Mouse (Mus musculus) naive thymus-derived CD4-positive, alpha-beta T cell, adult 2 months (primary cell): ENCODE measurements around the gene Trp53rka.

Experiments used
- DNase-seq: peaks from one replicate; pipeline ENCODE4 v3.0.0-alpha.2; 2011; ENCODE audit warnings: low read depth

The Trp53rka gene

GRCm38 (mm10) chr2:165485826-165486225 is 7.3 kb downstream of the Trp53rka start:
- DNase-seq, result no peak

- DNase-seq, result no peak
Observed at GRCm38 (mm10) chr2:165484152-165484551, 9.0 kb downstream of the Trp53rka start.

DNA sequence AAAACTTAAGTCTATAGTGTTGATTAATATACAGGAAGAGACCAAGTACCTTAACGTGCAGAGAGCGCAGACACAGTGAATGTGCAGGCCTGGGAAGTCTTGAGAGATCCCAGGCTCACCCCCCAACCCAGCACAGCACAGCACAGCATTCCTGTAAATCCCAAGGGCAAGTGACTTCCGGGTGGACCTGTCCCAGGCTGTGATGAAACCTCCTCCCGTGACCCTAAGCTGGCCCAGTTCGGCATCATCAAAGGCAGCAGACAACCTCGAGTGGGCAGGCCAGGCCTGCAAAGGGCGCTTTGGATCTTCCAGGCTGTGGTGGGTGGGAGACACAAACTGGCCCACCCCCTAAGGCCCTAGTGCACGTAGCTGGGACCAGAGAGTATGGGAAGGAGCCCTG is 11.1 kb downstream of the Trp53rka start:
- no peak for DNase-seq

- no peak for DNase-seq
Observed at GRCm38 (mm10) chr2:165475850-165476249, 17.3 kb downstream of the Trp53rka start.

- DNase-seq, result no peak
Observed at GRCm38 (mm10) chr2:165475412-165475811, 17.7 kb downstream of the Trp53rka start.

- DNase-seq, result no peak
Observed at GRCm38 (mm10) chr2:165473003-165473402, 20.1 kb downstream of the Trp53rka start, which contains the start of gene Slc13a3. Gene Slc13a3 (minus strand): TSS chr2:165473230.

DNA sequence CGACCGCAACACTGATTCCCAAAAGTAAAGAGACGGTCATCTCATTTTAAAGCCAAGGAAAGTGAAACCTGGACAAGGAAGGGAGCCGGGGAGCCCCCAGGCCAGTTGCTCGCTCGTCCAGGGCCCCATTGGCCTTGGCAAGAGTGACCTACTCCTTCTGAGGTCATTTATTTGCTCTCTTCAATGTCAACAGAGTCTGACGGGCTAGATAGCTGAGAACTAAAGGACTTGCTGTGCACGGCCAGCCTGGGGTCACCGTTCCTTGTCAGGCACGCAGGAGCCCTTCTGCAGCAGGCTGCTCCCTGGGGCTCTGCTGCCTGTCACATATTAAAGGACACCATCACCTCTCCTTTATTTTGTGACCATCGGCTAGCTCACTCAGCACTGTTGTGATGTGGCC is 21.2 kb downstream of the Trp53rka start:
- DNase-seq, result no peak

GRCm38 (mm10) chr2:165470167-165470566 is 23.0 kb downstream of the Trp53rka start:
- peak; percentile 52 for DNase-seq

GRCm38 (mm10) chr2:165467824-165468452 is 25.2 kb downstream of the Trp53rka start:
- DNase-seq, result no peak

DNA sequence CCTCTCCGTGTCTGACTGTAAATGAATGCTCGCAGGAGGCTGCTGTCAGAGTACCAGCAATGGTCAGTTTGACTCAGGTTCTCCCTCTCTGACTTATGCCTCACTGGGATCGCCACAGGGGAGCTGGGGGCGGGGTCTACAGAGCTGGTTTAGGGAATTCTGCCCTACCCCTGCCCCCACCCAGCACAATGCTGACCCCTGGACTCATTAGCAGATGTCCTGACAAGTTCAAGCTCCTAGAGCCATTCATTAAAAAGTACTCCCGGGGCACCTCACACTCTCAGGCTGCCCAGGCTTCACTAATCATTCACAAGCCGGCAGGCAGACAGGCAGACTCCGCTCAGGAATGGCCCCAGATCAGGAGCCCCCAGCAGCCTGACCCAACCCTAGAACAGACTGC is 33.5 kb downstream of the Trp53rka start:
- DNase-seq, result no peak

DNA sequence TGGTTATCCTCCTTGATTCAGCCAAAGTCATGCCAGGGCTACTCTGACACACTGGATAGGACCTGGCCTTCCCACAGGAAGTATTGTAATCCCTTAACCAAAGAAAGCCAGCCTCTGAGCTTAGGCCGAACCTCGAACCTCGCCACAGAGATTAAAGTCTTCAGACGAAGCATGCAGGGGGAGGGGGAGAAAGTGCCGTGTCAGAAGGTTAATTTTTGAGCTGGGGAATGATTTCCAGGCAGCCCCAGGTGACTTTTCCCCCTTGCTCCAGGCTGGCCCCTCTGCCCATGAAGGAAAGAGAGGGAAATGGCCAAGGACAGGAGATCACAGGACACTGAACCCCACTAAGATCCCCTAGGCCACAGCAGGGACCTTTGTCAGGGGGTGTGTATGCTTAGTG is 34.9 kb downstream of the Trp53rka start:
- DNase-seq, result no peak

DNA sequence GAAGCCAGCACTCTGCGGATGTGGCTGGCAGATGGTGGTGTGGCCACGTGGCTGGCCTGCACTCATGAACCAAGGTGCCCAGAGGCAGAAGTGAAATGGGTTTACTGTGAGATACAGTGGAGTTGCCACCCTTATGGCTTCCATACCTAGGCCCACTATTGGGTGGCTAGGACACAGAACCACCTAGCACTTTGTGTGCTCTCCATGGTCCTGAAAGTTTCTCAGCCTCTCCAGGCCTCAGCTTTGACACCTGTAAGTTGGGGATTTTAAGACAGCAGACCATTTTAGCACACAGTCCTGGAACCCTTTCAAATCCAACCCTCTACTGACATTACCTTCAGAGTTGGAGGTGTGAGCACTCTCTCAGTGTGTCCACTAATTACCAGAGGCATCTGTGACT is 36.4 kb downstream of the Trp53rka start:
- peak; percentile 71 for DNase-seq

DNA sequence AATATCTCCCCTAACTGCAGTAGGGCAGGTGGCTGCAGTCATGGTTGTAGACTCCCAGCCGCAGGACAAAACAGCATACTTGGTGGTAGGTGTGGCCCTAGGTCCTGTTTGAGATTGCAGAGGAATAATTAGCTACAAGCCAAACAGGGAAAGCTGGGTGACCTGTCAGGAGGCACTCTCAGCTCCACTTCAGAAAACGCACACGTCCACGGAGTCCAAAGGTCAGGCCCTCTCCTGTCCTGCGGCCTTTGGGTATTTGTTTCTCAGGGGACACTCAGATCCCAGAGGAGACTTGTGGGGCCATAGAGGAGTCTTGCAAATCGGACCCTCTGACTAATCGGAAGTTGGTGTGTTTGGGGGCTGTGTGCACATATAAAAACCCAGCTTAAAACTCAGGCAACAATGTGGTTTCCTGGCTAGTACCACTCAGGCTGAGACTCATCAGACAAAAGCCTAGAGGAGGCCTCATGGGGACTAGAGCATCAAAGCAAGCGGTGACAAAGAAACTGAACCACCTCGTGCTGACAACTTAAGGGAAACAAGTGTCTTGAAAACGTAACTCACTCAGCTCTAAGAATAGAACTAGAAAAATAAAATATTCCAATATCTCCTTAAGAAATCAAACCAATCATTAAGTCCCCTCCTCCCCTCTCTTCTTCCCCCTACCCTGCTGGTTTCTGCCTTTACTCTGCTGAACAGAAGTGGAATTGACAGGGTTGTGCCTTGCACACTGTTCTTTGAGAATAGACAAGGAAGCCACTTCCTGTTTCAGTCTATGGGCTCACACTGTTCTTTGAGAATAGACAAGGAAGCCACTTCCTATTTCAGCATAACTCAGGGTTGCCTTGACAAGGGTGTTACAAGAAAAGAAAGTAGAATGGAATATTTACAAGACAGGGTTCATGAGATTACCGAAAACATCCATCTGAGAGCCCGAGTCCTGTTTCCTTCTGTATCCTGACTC is 40.1 kb downstream of the Trp53rka start:
- peak; percentile 79 for DNase-seq

GRCm38 (mm10) chr2:165448475-165448874 is 44.6 kb downstream of the Trp53rka start:
- no peak for DNase-seq

- DNase-seq, result no peak
Observed at GRCm38 (mm10) chr2:165444861-165445260, 48.3 kb downstream of the Trp53rka start.

DNA sequence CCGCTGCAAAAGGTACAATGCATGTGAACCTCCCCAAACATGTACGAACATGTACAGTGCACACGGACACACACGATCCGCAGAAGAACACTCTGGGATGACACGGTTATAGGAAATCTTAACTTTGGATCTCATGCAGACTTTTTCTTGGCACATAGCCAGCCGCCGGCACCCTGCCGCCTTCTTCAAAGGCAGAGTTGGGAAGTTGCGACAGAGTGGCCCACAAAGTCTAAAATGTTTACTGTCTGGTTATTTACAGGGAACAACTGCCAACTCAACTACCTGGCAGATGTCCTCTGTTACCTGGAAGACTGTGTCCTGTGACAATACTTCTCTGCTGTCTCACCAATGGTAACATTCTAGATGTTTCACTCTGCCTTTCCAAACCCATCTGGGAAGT is 50.1 kb downstream of the Trp53rka start:
- no peak for DNase-seq

- DNase-seq, result no peak
Observed at GRCm38 (mm10) chr2:165441613-165442012, 51.5 kb downstream of the Trp53rka start.
